Mouse (Mus musculus) naive thymus-derived CD4-positive, alpha-beta T cell, adult 2 months (primary cell): Measurements from ENCODE around the gene Hnrnpl.

ENCODE experiments used
- DNase-seq: peaks from one replicate; pipeline ENCODE4 v3.0.0-alpha.2; 2011; ENCODE audit warnings: low read depth

The Hnrnpl gene

GRCm38 (mm10) chr7:28790066-28790806 is 18.1 kb upstream of the Hnrnpl start:
- peak; percentile 32 for DNase-seq

- peak; percentile 21 for DNase-seq
Measured at GRCm38 (mm10) chr7:28791706-28792105, 16.6 kb upstream of the Hnrnpl start.

GRCm38 (mm10) chr7:28792391-28793185 is 15.8 kb upstream of the Hnrnpl start:
- DNase-seq: peak; percentile 79

DNA sequence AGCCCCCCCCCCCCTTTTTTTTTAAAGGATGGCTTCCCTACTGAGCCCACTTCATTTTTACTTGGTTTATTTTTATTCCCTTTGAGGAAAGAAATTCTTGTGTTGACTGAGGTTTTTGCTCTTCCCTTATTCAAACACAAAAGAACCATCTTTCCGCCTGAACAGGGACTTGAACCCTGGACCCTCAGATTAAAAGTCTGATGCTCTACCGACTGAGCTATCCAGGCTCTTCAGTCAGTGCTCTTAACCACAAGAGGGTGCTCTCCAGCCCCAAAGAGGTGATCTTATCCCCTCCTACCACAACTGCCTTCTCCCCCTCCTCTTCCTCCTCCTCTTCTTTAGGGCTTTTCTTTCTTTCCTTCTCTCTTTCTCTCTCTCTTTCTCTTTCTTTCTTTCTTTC is 14.5 kb upstream of the Hnrnpl start:
- peak; percentile 52 for DNase-seq

- peak; percentile 45 for DNase-seq
Measured at GRCm38 (mm10) chr7:28794496-28794895, 13.8 kb upstream of the Hnrnpl start.

GRCm38 (mm10) chr7:28795832-28796231 is 12.5 kb upstream of the Hnrnpl start:
- peak; percentile 59 for DNase-seq

GRCm38 (mm10) chr7:28796562-28796975 is 11.8 kb upstream of the Hnrnpl start:
- peak; percentile 89 for DNase-seq

- DNase-seq: peak; percentile 87
Measured at GRCm38 (mm10) chr7:28799994-28800393, 8.3 kb upstream of the Hnrnpl start.

DNA sequence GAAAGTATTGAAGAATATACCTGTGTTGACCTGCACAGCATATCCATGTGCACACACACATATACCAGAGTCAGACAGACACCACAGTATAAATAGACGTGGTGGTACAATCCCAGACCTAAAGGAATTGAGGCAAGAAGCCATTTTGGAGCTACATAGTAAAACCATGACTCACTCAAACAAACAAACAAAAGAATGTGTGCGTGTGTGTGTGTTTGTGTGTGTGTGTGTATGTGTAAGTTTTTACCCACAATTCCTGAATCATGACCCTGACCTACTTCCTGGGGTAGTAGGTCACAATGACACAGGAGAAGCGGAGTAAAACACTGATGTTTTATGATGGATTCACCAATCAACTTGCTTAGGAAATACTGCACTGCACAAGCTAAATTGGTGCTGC is 6.9 kb upstream of the Hnrnpl start:
- DNase-seq: no peak

DNA sequence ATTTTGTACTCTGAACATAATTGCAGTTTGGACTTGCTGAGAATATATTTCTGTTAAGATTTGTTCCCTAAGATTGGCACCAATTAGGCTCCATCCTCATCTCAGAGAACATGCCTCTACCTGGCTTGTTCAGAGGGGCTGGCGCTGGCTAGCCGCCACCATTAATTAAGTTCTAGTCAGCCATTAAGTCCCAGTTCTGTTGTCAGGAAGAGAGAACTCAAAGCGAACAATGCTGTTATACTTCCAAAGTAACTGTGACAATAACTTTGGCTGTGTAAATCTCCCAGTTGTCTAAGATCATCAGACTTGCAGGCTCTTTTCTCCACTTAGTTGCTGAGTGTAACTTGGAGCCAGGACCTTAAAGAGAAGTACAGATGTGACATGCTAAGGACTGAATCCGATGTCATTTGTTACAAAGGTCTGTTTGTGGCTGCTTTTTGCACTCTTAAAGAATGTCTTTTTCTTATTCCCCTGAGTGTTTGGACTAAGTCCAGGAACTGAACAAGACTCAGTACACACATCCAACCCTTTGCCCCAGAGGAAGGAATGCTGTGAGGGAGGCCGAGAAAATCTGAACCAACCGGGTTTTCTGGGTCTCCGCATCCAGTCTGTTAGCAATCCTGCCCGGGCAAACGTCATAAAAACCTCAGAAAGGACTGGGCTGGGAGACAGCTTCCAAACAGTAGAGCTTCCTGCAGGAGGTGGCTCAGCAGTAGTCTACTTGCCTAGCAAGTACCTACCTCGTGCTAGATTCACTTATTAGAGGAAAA is 6.3 kb upstream of the Hnrnpl start:
- DNase-seq: no peak

DNA sequence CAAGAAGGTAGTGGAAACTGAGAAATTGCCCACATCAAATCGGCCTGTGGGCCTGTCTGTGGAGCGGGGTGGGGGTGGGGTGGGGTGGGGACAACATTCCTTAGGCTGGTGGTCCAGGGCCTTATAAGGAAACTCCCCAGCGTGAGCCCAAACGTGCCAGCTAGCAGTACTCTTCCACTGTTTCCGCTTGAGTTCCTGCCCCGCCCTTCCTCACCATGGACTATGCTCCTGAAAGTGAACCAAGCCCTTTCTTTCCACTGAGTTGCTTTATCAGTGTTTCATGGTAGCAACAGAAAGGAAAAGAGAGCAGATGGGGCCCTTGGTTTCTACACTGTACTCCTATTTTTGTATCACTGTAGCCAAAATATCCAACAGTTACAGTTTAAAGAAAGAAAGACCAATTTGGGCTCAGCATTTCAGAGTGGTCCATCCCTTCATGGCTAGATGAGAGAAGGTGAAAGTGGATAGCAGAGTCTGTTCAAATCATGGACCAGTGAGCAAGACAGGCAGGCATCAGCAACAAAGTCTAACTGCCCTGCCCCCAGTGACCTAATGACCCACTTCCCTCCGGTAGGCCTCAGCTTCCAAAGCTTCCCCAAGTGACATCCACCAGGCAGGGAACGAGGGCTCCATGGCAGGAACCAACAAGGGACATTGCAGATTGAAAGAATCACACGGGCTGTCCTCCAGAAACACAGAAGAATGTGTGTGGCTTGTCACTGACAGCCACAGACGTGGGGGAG is 5.3 kb upstream of the Hnrnpl start:
- DNase-seq: no peak

DNA sequence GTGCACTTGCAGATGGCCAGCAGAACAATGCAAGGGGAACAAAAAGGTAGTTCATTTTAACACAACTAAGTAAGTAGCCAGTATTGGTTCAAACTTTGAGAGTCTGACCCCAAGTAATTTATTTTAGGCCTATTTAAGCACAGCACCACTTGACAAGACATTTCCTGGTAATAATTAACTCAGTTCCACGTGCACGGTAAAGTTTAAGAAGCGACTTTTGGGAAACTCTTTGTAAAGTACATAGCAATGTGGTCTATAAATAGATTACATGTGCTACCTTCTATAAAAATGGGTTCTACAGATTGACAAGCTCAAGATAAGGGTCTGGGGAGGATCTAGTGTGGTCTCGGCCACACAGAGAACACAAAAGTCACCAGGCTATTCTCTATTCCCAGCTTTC is 4.6 kb upstream of the Hnrnpl start:
- no peak for DNase-seq

DNA sequence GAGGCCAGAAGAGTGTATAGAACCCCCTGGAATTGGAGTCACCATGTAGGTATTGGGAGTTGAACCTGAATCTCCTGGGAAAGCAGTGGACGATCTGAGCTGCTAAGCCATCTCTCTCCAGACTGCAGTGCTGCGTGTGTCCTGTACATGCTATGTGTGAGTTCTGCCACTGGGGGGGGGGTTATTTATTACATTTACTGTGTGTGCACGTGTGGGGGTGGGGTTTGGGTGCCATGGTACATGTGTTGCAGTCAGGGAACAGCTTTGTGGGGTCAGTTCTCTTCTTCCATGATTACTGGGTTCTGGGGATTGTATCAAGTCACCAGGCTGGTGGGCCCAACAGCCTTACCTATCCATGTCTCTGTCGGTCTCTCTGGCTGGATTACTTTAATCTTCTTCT is 1.5 kb upstream of the Hnrnpl start:
- DNase-seq: peak; percentile 72

- peak; percentile 51 for DNase-seq
Measured at GRCm38 (mm10) chr7:28807641-28808220, 610 bp upstream of the Hnrnpl start.

- peak; percentile 97 for DNase-seq
Measured at GRCm38 (mm10) chr7:28808957-28809393, 634 bp downstream of the Hnrnpl start.

DNA sequence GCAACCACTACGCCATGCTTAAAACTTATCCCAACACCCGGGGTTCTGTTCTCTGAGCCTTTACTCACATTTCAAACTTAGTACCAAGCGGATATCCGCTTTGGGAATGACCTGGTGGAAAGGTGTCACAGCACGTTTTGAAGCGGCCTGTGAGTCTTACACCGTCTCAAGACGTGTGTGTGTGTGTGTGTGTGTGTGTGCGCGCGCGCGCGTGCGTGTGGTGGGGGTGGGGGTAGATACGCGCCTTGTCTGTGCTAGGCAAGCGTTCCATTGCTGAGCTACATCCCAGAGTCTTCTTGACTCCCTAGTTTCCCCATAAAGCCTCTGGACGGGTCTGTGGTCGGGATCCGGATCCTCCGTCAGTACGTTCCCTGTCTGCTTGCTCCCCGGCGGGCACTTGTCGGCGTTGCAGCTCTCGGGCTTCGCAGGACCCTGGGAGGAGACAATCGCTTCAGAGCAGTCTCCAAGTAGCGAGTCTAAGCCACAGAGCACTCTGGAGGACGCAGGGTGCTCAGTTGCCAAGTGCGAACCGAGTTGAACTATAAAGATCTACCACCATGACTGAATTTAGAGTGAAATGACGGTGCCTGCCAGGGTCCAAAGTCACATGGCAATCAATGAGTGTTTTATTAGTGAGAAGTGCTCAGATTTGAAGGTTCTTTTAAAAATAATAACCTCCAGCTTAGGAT is 1.2 kb downstream of the Hnrnpl start:
- no peak for DNase-seq

DNA sequence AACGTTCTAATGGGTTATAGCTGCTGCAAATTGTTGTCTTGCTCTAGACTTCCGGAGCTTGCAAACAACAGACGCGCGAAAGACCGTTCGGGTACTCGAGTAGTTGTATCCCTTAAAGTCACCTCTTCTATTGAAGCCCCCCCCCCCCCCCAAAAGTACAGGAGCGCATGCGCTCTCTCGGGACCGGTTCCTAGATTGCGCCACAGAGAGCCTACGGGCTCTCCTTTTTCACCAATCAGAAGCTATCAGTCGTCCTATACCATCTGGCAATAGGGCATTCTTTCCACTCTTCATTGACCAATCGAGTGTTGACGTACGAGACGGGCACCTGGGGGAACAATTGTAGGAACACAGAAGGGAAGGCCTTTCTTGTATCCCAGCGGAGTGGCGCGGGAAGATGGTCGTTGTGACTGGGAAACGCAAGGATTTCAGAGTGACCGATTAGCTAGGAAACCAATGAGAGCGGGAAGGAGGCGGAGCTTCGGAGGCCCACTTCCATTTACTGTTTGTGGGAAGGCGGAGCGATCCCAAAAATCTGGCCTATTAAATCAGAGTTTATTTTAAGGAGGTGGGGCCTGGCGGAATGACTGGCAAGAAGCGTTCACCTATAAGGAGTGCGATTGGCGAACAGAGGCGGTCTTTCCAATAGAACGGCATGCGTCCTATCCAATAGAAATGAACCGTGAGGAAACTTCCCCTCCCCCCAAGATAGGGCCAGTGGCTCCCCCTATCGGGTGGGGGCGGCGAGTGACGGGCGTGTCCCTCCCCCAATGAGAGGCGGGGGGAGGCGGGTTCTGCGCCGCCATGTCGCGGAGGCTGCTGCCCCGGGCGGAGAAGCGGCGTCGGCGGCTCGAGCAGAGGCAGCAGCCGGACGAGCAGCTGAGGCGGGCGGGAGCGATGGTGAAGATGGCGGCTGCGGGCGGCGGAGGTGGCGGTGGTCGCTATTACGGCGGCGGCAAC is 2.0 kb downstream of the Hnrnpl start:
- peak; percentile 99 for DNase-seq

DNA sequence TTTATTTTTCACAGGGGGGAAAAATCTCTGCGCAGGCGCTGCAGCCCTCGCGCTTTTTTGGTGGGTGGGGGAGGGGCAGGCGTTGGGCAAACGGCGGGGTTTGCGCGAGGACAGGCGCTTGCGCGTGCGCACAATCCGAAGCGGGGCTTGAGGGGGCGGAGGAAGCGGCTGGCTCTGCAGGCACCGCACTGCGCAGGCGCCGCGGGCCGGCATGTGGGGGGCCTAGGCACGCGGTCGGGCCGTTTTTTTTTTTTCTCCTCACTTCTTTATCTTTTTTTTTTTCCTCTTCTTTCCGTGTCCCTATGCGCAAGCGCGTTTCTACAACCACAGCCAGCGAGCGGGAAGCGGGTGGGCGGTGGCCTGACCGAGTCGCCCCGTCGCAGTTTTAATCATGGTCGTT is 2.9 kb downstream of the Hnrnpl start:
- peak; percentile 94 for DNase-seq

DNA sequence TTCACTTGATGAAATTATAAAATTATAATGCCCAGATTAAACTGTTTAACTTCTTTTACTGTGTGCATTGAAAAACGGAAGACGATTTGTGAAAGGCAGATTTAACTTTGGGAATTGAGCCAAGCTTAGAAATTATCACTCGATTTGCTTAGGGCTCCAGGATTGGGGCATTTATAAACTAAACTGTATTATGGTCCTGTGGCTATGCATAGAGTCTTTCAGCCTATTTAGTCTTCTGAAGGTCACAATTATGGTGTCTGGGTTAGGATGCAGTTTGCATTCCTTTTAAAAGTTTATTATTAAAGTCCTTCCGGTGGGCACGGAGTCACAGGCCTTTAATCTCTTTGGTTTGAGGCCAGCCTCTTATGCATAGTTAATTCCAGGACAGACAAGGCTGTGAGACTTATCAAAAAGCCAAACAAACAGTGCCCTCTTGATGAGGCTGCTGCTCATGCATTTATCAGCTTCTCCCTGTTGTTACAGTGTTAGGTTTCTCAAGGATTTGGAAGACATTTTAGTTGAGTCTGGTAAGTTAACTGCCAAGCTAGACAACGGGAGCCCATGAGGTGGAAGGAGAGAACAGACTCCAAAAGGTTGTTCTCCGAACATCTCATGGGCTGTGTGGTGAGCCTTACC is 3.4 kb downstream of the Hnrnpl start:
- no peak for DNase-seq
